Mouse (Mus musculus) cortical plate, adult 2 months (tissue): Measurements from ENCODE around the gene Gm17349.

Experiments
- CTCF ChIP-seq: fragments of 200-500 bp; IDR thresholded peaks from 2 replicates; pipeline ENCODE4 v1.5.1; 2011; ENCODE audit warnings: mild to moderate bottlenecking, control low read depth, low read length; ENCODE audit not compliant: insufficient read depth; ENCODE audit errors: extremely low read depth
- POLR2A ChIP-seq: fragments of 200-500 bp; IDR thresholded peaks from 2 replicates; pipeline ENCODE4 v1.6.1; 2011; ENCODE audit warnings: mild to moderate bottlenecking, low read length, control low read depth; ENCODE audit not compliant: insufficient read depth; ENCODE audit errors: extremely low read depth

DNA sequence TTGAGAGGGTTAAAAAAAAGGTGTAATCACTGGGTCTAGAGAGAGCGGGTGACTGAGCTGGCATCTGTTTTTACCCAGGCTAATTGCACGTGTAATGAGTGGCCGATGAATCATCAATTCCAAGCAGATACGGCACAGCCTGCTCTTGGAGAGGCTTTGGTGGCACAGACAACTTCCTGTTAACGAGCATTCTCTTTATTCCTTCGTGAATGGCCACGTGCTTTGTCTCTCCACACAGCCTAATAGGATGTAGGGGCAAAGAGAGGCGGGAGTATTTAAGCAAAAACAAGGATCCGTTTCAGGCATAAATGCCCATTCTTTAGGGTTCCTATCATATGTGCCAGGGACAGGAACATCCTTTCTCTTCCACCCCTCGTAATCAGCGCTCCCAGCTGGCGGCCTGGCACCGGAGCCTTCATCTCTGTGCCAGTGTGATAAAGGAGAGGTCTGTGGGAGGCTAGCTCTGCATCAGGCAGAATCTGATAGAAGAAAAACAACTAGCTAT, 10.1 kb upstream of the Gm17349 start:
- TF ChIP-seq POLR2A, result 0 out of 2 replicates have a peak, but pooled peaks have one; percentile 11
- TF ChIP-seq CTCF, result no peak
